Mouse (Mus musculus) embryonic facial prominence, embryonic 13.5 days (tissue): Measurements from ENCODE around the gene St8sia1. TPM values are rescaled to one million over a fixed set of nuclear protein-coding genes. Genes with fewer than 3 reads are reported as not detected.

ENCODE experiments used
- ATAC-seq: fragments of 200-750 bp; cut with Nextera tagmentation; 2 replicates; pipeline ENCODE4 v1.8.0; 2017; ENCODE audit warnings: low read depth; ENCODE audit not compliant: insufficient number of reproducible peaks, insufficient read depth, low FRiP score, low TSS enrichment
- H3K27ac ChIP-seq: fragments of 300-500 bp; sonication (generic); 2 replicates; pipeline ENCODE4 v1.5.1; 2015; ENCODE audit warnings: moderate library complexity, mild to moderate bottlenecking, inconsistent platforms
- H3K27me3 ChIP-seq: fragments of 300-500 bp; sonication (generic); 2 replicates; pipeline ENCODE4 v1.6.1; 2015; ENCODE audit warnings: mild to moderate bottlenecking, inconsistent platforms
- H3K36me3 ChIP-seq: fragments of 300-500 bp; sonication (generic); 2 replicates; pipeline ENCODE4 v1.6.1; 2015; ENCODE audit warnings: mild to moderate bottlenecking, inconsistent platforms
- H3K4me1 ChIP-seq: fragments of 300-500 bp; sonication (generic); 2 replicates; pipeline ENCODE4 v1.6.1; 2015; ENCODE audit warnings: inconsistent platforms
- H3K4me2 ChIP-seq: fragments of 300-500 bp; sonication (generic); 2 replicates; pipeline ENCODE4 v1.6.1; 2015; ENCODE audit warnings: moderate library complexity, mild to moderate bottlenecking, inconsistent platforms
- H3K4me3 ChIP-seq: fragments of 300-500 bp; sonication (generic); 2 replicates; pipeline ENCODE4 v1.5.1; 2015; ENCODE audit warnings: mild to moderate bottlenecking, inconsistent platforms
- H3K9ac ChIP-seq: fragments of 300-500 bp; sonication (generic); 2 replicates; pipeline ENCODE4 v1.6.1; 2015; ENCODE audit warnings: mild to moderate bottlenecking, inconsistent platforms
- H3K9me3 ChIP-seq: fragments of 300-500 bp; sonication (generic); 2 replicates; pipeline ENCODE4 v1.6.1; 2016; ENCODE audit warnings: inconsistent platforms
- WGBS: fragments of 180-500 bp; shearing (Covaris S2); methylation state at CpG from one replicate; pipeline ENCODE4 v1.1.7; 2015; ENCODE audit warnings: mixed read lengths; 5-methylcytosine and 5-hydroxymethylcytosine counted together
- polyA plus RNA-seq: library from polyadenylated mRNA; unstranded; fragments of >200 nt; fragmentation: Nextera tagmentation; extraction: Ambion mirVana; gene quantifications from 2 replicates; pipeline ENCODE4 v1.2.1, GENCODE M21; 2015

St8sia1 gene
- polyA plus RNA-seq, 1 experiment from 2014 or later, result 0.87 TPM

- Histone ChIP-seq H3K27me3 (no peaks in the 10 kb centered on the region), H3K9me3 (no peaks in the 10 kb centered on the region), H3K4me2 (no peak overlapping the region), H3K27ac (no peak overlapping the region), H3K9ac (no peak overlapping the region), H3K4me3 (no peak overlapping the region), H3K4me1 (0 out of 2 replicates have a peak, but pooled peaks cover 6% of the 10 kb centered on the region), H3K36me3 (no peaks in the 10 kb centered on the region)
- ATAC-seq, result no peak
- 77% methylated on average over 7 of the region's 7 CpGs for WGBS
Measured at GRCm38 (mm10) chr6:142869715-142870422, 94.4 kb downstream of the St8sia1 start.

GRCm38 (mm10) chr6:142867471-142868055 lies 96.7 kb downstream of the St8sia1 start:
- H3K9me3 ChIP-seq, result no peaks in the 10 kb centered on the region
- 0 out of 2 replicates have a peak overlapping the region, but pooled peaks have one; percentile 5 for H3K27ac ChIP-seq
- 31% methylated on average over 9 of the region's 9 CpGs for WGBS

GRCm38 (mm10) chr6:142867023-142867422 lies 97.2 kb downstream of the St8sia1 start:
- WGBS, result 97% methylated on average over 2 of the region's 2 CpGs
- H3K27ac ChIP-seq, result no peak overlapping the region
- H3K4me1 ChIP-seq, result 0 out of 2 replicates have a peak, but pooled peaks cover 6% of the 10 kb centered on the region
- H3K4me3 ChIP-seq, result no peak overlapping the region
- H3K27me3 ChIP-seq, result no peaks in the 10 kb centered on the region
- no peak overlapping the region for H3K9ac ChIP-seq
- no peaks in the 10 kb centered on the region for H3K9me3 ChIP-seq
- ATAC-seq, result no peak
- H3K4me2 ChIP-seq, result no peak overlapping the region
- H3K36me3 ChIP-seq, result no peaks in the 10 kb centered on the region

More at GRCm38 (mm10) chr6:142867471-142868055, 96.7 kb downstream of the St8sia1 start:
- no peak overlapping the region for H3K4me2 ChIP-seq
- 0 out of 2 replicates have a peak, but pooled peaks cover 6% of the 10 kb centered on the region for H3K4me1 ChIP-seq
- no peak overlapping the region for H3K4me3 ChIP-seq
- no peaks in the 10 kb centered on the region for H3K36me3 ChIP-seq
- peak; percentile 53; the same call in 1 of the 2 replicates for ATAC-seq
- H3K27me3 ChIP-seq, result no peaks in the 10 kb centered on the region
- H3K9ac ChIP-seq, result no peak overlapping the region

- no peaks in the 10 kb centered on the region for H3K9me3 ChIP-seq
- H3K4me2 ChIP-seq, result no peak overlapping the region
- 86% methylated on average over 6 of the region's 6 CpGs for WGBS
- H3K36me3 ChIP-seq, result no peaks in the 10 kb centered on the region
- H3K9ac ChIP-seq, result no peak overlapping the region
- no peak for ATAC-seq
- no peak overlapping the region for H3K4me3 ChIP-seq
- no peak overlapping the region for H3K27ac ChIP-seq
- no peaks in the 10 kb centered on the region for H3K27me3 ChIP-seq
- H3K4me1 ChIP-seq, result 0 out of 2 replicates have a peak, but pooled peaks cover 6% of the 10 kb centered on the region
Measured at GRCm38 (mm10) chr6:142865199-142865598, 99.1 kb downstream of the St8sia1 start.

GRCm38 (mm10) chr6:142863881-142864280 lies 100.4 kb downstream of the St8sia1 start:
- Histone ChIP-seq H3K27me3 (no peaks in the 10 kb centered on the region), H3K9ac (no peak overlapping the region), H3K4me3 (no peak overlapping the region), H3K4me2 (no peak overlapping the region), H3K4me1 (0 out of 2 replicates have a peak, but pooled peaks cover 6% of the 10 kb centered on the region), H3K9me3 (no peaks in the 10 kb centered on the region), H3K27ac (no peak overlapping the region), H3K36me3 (no peaks in the 10 kb centered on the region)
- 87% methylated on average over 4 of the region's 4 CpGs for WGBS
- ATAC-seq, result no peak

GRCm38 (mm10) chr6:142862265-142862664 lies 102.0 kb downstream of the St8sia1 start:
- no peaks in the 10 kb centered on the region for H3K27me3 ChIP-seq
- no peak for ATAC-seq
- H3K9me3 ChIP-seq, result no peaks in the 10 kb centered on the region
- H3K27ac ChIP-seq, result no peak overlapping the region
- H3K4me2 ChIP-seq, result no peak overlapping the region
- no peak overlapping the region for H3K9ac ChIP-seq
- H3K36me3 ChIP-seq, result no peaks in the 10 kb centered on the region
- no peak overlapping the region for H3K4me3 ChIP-seq
- peaks cover 6% of the 10 kb centered on the region; the same call in 1 of the 2 replicates for H3K4me1 ChIP-seq
- WGBS, result 90% methylated on average over 3 of the region's 3 CpGs

GRCm38 (mm10) chr6:142860396-142860795 lies 103.9 kb downstream of the St8sia1 start:
- Histone ChIP-seq H3K4me1 (peaks cover 9% of the 10 kb centered on the region; the same call in 1 of the 2 replicates), H3K9ac (no peak overlapping the region), H3K4me3 (no peak overlapping the region), H3K27ac (no peak overlapping the region), H3K4me2 (no peak overlapping the region), H3K36me3 (no peaks in the 10 kb centered on the region), H3K27me3 (no peaks in the 10 kb centered on the region), H3K9me3 (no peaks in the 10 kb centered on the region)
- WGBS, result 90% methylated on average over 1 of the region's 1 CpGs
- ATAC-seq, result no peak

- Histone ChIP-seq H3K4me1 (peaks cover 9% of the 10 kb centered on the region; the same call in 1 of the 2 replicates), H3K4me3 (no peak overlapping the region), H3K9me3 (no peaks in the 10 kb centered on the region), H3K4me2 (no peak overlapping the region), H3K27me3 (no peaks in the 10 kb centered on the region), H3K36me3 (no peaks in the 10 kb centered on the region), H3K9ac (no peak overlapping the region), H3K27ac (no peak overlapping the region)
- no peak for ATAC-seq
- WGBS, result 90% methylated on average over 4 of the region's 4 CpGs
Measured at GRCm38 (mm10) chr6:142859946-142860345, 104.3 kb downstream of the St8sia1 start.

GRCm38 (mm10) chr6:142858937-142859336 lies 105.3 kb downstream of the St8sia1 start:
- 92% methylated on average over 2 of the region's 2 CpGs for WGBS
- ATAC-seq, result no peak
- no peak overlapping the region for H3K4me2 ChIP-seq
- no peaks in the 10 kb centered on the region for H3K27me3 ChIP-seq
- no peak overlapping the region for H3K27ac ChIP-seq
- no peak overlapping the region for H3K9ac ChIP-seq
- peaks cover 9% of the 10 kb centered on the region; the same call in 1 of the 2 replicates for H3K4me1 ChIP-seq
- no peaks in the 10 kb centered on the region for H3K9me3 ChIP-seq
- H3K4me3 ChIP-seq, result no peak overlapping the region
- H3K36me3 ChIP-seq, result no peaks in the 10 kb centered on the region

- no peaks in the 10 kb centered on the region for H3K27me3 ChIP-seq
- H3K36me3 ChIP-seq, result no peaks in the 10 kb centered on the region
- H3K4me3 ChIP-seq, result no peak overlapping the region
- no peaks in the 10 kb centered on the region for H3K9me3 ChIP-seq
- H3K4me1 ChIP-seq, result peaks cover 9% of the 10 kb centered on the region; the same call in 1 of the 2 replicates
- H3K4me2 ChIP-seq, result no peak overlapping the region
- ATAC-seq, result no peak
- H3K27ac ChIP-seq, result no peak overlapping the region
- WGBS, result 67% methylated on average over 3 of the region's 3 CpGs
- H3K9ac ChIP-seq, result no peak overlapping the region
Measured at GRCm38 (mm10) chr6:142856258-142856874, 107.9 kb downstream of the St8sia1 start.

GRCm38 (mm10) chr6:142855761-142856160 lies 108.5 kb downstream of the St8sia1 start:
- Histone ChIP-seq H3K4me1 (peaks cover 9% of the 10 kb centered on the region; the same call in 1 of the 2 replicates), H3K9ac (no peak overlapping the region), H3K4me3 (no peak overlapping the region), H3K4me2 (no peak overlapping the region), H3K27me3 (no peaks in the 10 kb centered on the region), H3K9me3 (no peaks in the 10 kb centered on the region), H3K27ac (no peak overlapping the region), H3K36me3 (no peaks in the 10 kb centered on the region)
- ATAC-seq, result no peak
- 84% methylated on average over 5 of the region's 5 CpGs for WGBS
